Mouse (Mus musculus): ENCODE results near the gene Gm13090.

DNA sequence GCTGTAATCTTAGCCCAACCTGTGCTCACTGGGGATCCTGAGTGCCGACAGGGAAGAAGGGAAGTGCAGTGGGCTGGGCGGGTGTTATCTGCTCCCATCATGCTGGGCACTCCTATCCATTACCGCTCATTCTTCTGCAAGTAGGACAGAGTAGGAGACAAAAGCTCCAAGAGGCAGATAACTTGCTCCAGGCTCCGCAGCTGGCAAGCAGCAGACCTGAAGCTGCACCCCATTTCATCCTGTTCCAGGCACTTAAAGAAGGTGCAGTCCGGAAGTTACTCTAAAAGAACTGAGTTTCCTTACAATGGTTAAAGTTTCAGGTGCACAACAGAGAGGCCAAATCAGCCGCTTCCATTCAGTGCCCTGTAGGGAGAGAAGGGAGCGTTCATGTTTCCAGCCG is 21.9 kb downstream of the Gm13090 start:
- TF ChIP-seq CTCF (IDR thresholded peaks at IDR 0.05; ENCODE audit: insufficient read depth, low read depth, low read length) (no peak), POLR2A (IDR thresholded peaks at IDR 0.05; ENCODE audit: insufficient read depth, low read depth, low read length) (no peak)
